Mouse (Mus musculus): ENCODE measurements at regions not wholly inside any gene's neighbourhood (a gene's known extent, or its start where the extent isn't known, plus 50 kb on each side); places are given as distances from the start of the nearest gene placed in this dataset.

GRCm38 (mm10) chr2:79136619-79137458, 118.4 kb upstream of the Itga4 start:
- Histone ChIP-seq H3K4me3 (ENCODE audit: insufficient read depth, poor library complexity, severe bottlenecking) (no peak overlapping the region), H3K27me3 (ENCODE audit: control insufficient read depth, insufficient read depth, insufficient read length) (no peaks in the 10 kb centered on the region), H3ac (ENCODE audit: control insufficient read depth, insufficient read length, low read depth) (no peak overlapping the region), H3K79me3 (ENCODE audit: low read depth) (no peaks in the 10 kb centered on the region), H3K36me3 (ENCODE audit: control insufficient read depth, insufficient read depth) (no peaks in the 10 kb centered on the region), H3K79me2 (ENCODE audit: control insufficient read depth, insufficient read depth) (no peaks in the 10 kb centered on the region)
- TF ChIP-seq MYOG (IDR thresholded peaks at IDR 0.05; ENCODE audit: control insufficient read depth, extremely low read depth, insufficient read length) (no peak), CTCF (IDR thresholded peaks at IDR 0.05; ENCODE audit: control insufficient read depth, insufficient read depth, insufficient read length) (no peak), MYOD1 (IDR thresholded peaks at IDR 0.05; ENCODE audit: control insufficient read depth, insufficient read length, low read depth) (no peak), USF1 (IDR thresholded peaks at IDR 0.05; ENCODE audit: low read depth) (no peak), CEBPB (IDR thresholded peaks at IDR 0.05; ENCODE audit: low read depth) (no peak), MAX (IDR thresholded peaks at IDR 0.05) (no peak), FOSL1 (IDR thresholded peaks at IDR 0.05; ENCODE audit: insufficient read depth, low read length, poor library complexity, severe bottlenecking) (no peak)

- H3K36me3 ChIP-seq (ENCODE audit: control insufficient read depth, insufficient read depth) = no peaks in the 10 kb centered on the region
- H3K79me3 ChIP-seq (ENCODE audit: low read depth) = no peaks in the 10 kb centered on the region
- H3K79me2 ChIP-seq (ENCODE audit: control insufficient read depth, insufficient read depth) = no peaks in the 10 kb centered on the region
- no peak overlapping the region for H3K4me3 ChIP-seq (ENCODE audit: insufficient read depth, poor library complexity, severe bottlenecking)
- no peak for TF ChIP-seq CTCF (IDR thresholded peaks at IDR 0.05; ENCODE audit: control insufficient read depth, insufficient read depth, insufficient read length)
- TF ChIP-seq MAX (IDR thresholded peaks at IDR 0.05) = no peak
- no peak for TF ChIP-seq MYOG (IDR thresholded peaks at IDR 0.05; ENCODE audit: control insufficient read depth, extremely low read depth, insufficient read length)
- TF ChIP-seq FOSL1 (IDR thresholded peaks at IDR 0.05; ENCODE audit: insufficient read depth, low read length, poor library complexity, severe bottlenecking) = no peak
- no peak for TF ChIP-seq MYOD1 (IDR thresholded peaks at IDR 0.05; ENCODE audit: control insufficient read depth, insufficient read length, low read depth)
- no peak for TF ChIP-seq USF1 (IDR thresholded peaks at IDR 0.05; ENCODE audit: low read depth)
- no peak for TF ChIP-seq CEBPB (IDR thresholded peaks at IDR 0.05; ENCODE audit: low read depth)
- no peak overlapping the region for H3ac ChIP-seq (ENCODE audit: control insufficient read depth, insufficient read length, low read depth)
- H3K27me3 ChIP-seq (ENCODE audit: control insufficient read depth, insufficient read depth, insufficient read length) = no peaks in the 10 kb centered on the region
Observed at GRCm38 (mm10) chr2:79137694-79138171, 117.5 kb upstream of the Itga4 start.

- Histone ChIP-seq H3K27me3 (ENCODE audit: control insufficient read depth, insufficient read depth, insufficient read length) (no peaks in the 10 kb centered on the region), H3K4me3 (ENCODE audit: insufficient read depth, poor library complexity, severe bottlenecking) (no peak overlapping the region), H3K79me2 (ENCODE audit: control insufficient read depth, insufficient read depth) (no peaks in the 10 kb centered on the region), H3K36me3 (ENCODE audit: control insufficient read depth, insufficient read depth) (no peaks in the 10 kb centered on the region), H3K79me3 (ENCODE audit: low read depth) (no peaks in the 10 kb centered on the region), H3ac (ENCODE audit: control insufficient read depth, insufficient read length, low read depth) (no peak overlapping the region)
- no peak for TF ChIP-seq CTCF (IDR thresholded peaks at IDR 0.05; ENCODE audit: control insufficient read depth, insufficient read depth, insufficient read length)
- TF ChIP-seq MYOG (IDR thresholded peaks at IDR 0.05; ENCODE audit: control insufficient read depth, extremely low read depth, insufficient read length) = no peak
- TF ChIP-seq CEBPB (IDR thresholded peaks at IDR 0.05; ENCODE audit: low read depth) = no peak
- TF ChIP-seq MYOD1 (IDR thresholded peaks at IDR 0.05; ENCODE audit: control insufficient read depth, insufficient read length, low read depth) = no peak
- no peak for TF ChIP-seq FOSL1 (IDR thresholded peaks at IDR 0.05; ENCODE audit: insufficient read depth, low read length, poor library complexity, severe bottlenecking)
- no peak for TF ChIP-seq USF1 (IDR thresholded peaks at IDR 0.05; ENCODE audit: low read depth)
- TF ChIP-seq MAX (IDR thresholded peaks at IDR 0.05) = no peak
Observed at GRCm38 (mm10) chr2:79138368-79139109, 116.7 kb upstream of the Itga4 start.

GRCm38 (mm10) chr2:79141961-79142360, 113.3 kb upstream of the Itga4 start:
- TF ChIP-seq MYOG (IDR thresholded peaks at IDR 0.05; ENCODE audit: control insufficient read depth, extremely low read depth, insufficient read length) = no peak
- no peak for TF ChIP-seq FOSL1 (IDR thresholded peaks at IDR 0.05; ENCODE audit: insufficient read depth, low read length, poor library complexity, severe bottlenecking)
- TF ChIP-seq CEBPB (IDR thresholded peaks at IDR 0.05; ENCODE audit: low read depth) = no peak
- no peak for TF ChIP-seq MYOD1 (IDR thresholded peaks at IDR 0.05; ENCODE audit: control insufficient read depth, insufficient read length, low read depth)
- no peak for TF ChIP-seq CTCF (IDR thresholded peaks at IDR 0.05; ENCODE audit: control insufficient read depth, insufficient read depth, insufficient read length)
- no peak for TF ChIP-seq MAX (IDR thresholded peaks at IDR 0.05)
- no peak for TF ChIP-seq USF1 (IDR thresholded peaks at IDR 0.05; ENCODE audit: low read depth)
- Histone ChIP-seq H3K4me3 (ENCODE audit: insufficient read depth, poor library complexity, severe bottlenecking) (no peak overlapping the region), H3K27me3 (ENCODE audit: control insufficient read depth, insufficient read depth, insufficient read length) (no peaks in the 10 kb centered on the region), H3K36me3 (ENCODE audit: control insufficient read depth, insufficient read depth) (no peaks in the 10 kb centered on the region), H3K79me2 (ENCODE audit: control insufficient read depth, insufficient read depth) (no peaks in the 10 kb centered on the region), H3K79me3 (ENCODE audit: low read depth) (no peaks in the 10 kb centered on the region), H3ac (ENCODE audit: control insufficient read depth, insufficient read length, low read depth) (no peak overlapping the region)

DNA sequence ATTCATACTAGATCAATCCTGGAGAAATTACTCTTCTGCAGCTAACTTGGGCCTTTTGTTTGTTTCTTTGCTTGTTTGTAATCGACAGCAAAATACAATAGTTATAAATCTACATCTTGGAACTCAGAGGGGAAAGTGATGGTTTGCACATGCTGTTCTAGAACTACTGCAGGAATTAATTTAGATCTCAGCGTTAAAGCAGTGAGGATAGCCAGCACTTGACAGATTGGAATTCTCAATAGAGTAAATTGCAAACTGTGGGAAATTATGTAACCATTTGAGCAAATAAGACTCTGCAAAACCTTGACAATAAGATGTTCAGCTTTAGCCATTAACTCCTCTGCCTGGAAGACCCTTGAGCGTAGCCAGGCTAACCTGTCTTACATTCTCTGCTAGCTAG, 112.0 kb upstream of the Itga4 start:
- Histone ChIP-seq H3ac (ENCODE audit: control insufficient read depth, insufficient read length, low read depth) (no peak overlapping the region), H3K27me3 (ENCODE audit: control insufficient read depth, insufficient read depth, insufficient read length) (no peaks in the 10 kb centered on the region), H3K79me3 (ENCODE audit: low read depth) (no peaks in the 10 kb centered on the region), H3K4me3 (ENCODE audit: insufficient read depth, poor library complexity, severe bottlenecking) (no peak overlapping the region), H3K36me3 (ENCODE audit: control insufficient read depth, insufficient read depth) (no peaks in the 10 kb centered on the region), H3K79me2 (ENCODE audit: control insufficient read depth, insufficient read depth) (no peaks in the 10 kb centered on the region)
- TF ChIP-seq USF1 (IDR thresholded peaks at IDR 0.05; ENCODE audit: low read depth) = no peak
- no peak for TF ChIP-seq MYOD1 (IDR thresholded peaks at IDR 0.05; ENCODE audit: control insufficient read depth, insufficient read length, low read depth)
- no peak for TF ChIP-seq MAX (IDR thresholded peaks at IDR 0.05)
- no peak for TF ChIP-seq FOSL1 (IDR thresholded peaks at IDR 0.05; ENCODE audit: insufficient read depth, low read length, poor library complexity, severe bottlenecking)
- TF ChIP-seq MYOG (IDR thresholded peaks at IDR 0.05; ENCODE audit: control insufficient read depth, extremely low read depth, insufficient read length) = no peak
- TF ChIP-seq CTCF (IDR thresholded peaks at IDR 0.05; ENCODE audit: control insufficient read depth, insufficient read depth, insufficient read length) = no peak
- TF ChIP-seq CEBPB (IDR thresholded peaks at IDR 0.05; ENCODE audit: low read depth) = no peak

All from C2C12 (cell line).